Mouse (Mus musculus) heart, postnatal 4 days (tissue): ENCODE data around the gene Zfhx3. TPM values are rescaled to one million over a fixed set of nuclear protein-coding genes. Genes with fewer than 3 reads are reported as not detected.
A peak's percentile ranks its signal among the peaks of the same experiment; 100 is the strongest.

Source experiments
- DNase-seq: peaks from one replicate; pipeline ENCODE4 v3.0.0; 2021
- total RNA-seq, 2 experiments: library from RNA; stranded (reverse); gene quantifications; 2 replicates each; pipeline ENCODE4 v1.2.3; 2021

The Zfhx3 gene
- total RNA-seq, 2 experiments from 2014 or later: 9.7 to 11.5 TPM

GRCm38 (mm10) chr8:108813375-108813774, 870.9 kb downstream of the Zfhx3 start:
- no peak for DNase-seq

DNA sequence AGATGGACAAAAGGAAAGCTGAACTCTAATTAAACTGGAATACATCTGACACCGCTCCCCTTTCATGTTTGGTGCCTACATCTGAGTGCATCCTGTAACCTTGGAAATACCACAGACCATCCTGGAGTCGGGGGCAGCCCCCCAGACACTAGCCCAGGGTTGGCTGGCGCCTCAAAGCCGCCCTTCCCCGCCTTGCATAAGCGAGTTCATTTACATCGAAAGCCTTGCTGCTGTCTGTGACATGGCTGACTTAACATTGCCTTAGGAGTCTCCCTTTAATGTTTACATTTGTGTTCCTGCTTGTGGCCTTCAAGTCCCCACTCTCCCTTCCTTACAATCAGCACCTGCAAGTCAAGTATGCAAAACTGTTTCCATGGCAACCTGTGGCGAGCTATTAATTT, 876.8 kb downstream of the Zfhx3 start:
- no peak for DNase-seq

- DNase-seq: no peak
These were observed 877.4 kb downstream of the Zfhx3 start for GRCm38 (mm10) chr8:108819826-108820225.

GRCm38 (mm10) chr8:108820634-108821033, 878.2 kb downstream of the Zfhx3 start:
- DNase-seq: peak; percentile 42

GRCm38 (mm10) chr8:108822841-108823266, 880.4 kb downstream of the Zfhx3 start:
- DNase-seq: peak; percentile 21

- DNase-seq: peak; percentile 17
These were observed 881.6 kb downstream of the Zfhx3 start for GRCm38 (mm10) chr8:108824049-108824448.

DNA sequence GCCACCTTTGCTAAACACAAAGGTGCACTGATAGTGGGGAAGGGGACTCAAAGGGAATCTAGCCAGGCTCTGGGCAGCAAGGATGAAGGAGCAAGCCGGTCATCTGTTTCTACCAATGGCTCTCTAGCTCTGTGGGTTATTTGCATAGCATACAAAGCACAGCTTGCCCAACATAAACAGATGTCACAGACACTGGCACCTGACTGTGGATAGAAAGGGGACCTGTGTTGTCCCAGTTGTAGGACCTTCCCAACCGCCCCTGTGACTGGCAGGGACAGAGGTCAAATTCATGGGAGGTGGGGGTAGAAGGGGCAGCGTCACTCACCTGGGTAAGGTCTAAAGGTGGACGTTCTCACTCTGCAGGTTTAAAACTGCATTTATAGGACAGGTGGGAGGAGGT, 884.0 kb downstream of the Zfhx3 start:
- DNase-seq: no peak

- DNase-seq: no peak
These were observed 885.0 kb downstream of the Zfhx3 start for GRCm38 (mm10) chr8:108827428-108827827.

- peak; percentile 47 for DNase-seq
These were observed 886.9 kb downstream of the Zfhx3 start for GRCm38 (mm10) chr8:108829305-108829717.

GRCm38 (mm10) chr8:108835143-108835542, 892.7 kb downstream of the Zfhx3 start:
- DNase-seq: no peak

GRCm38 (mm10) chr8:108837788-108838187, 895.3 kb downstream of the Zfhx3 start:
- DNase-seq: no peak

GRCm38 (mm10) chr8:108838761-108839160, 896.3 kb downstream of the Zfhx3 start:
- no peak for DNase-seq

- DNase-seq: no peak
These were observed 899.9 kb downstream of the Zfhx3 start for GRCm38 (mm10) chr8:108842307-108842706.

GRCm38 (mm10) chr8:108846174-108846573, 903.7 kb downstream of the Zfhx3 start:
- DNase-seq: no peak

DNA sequence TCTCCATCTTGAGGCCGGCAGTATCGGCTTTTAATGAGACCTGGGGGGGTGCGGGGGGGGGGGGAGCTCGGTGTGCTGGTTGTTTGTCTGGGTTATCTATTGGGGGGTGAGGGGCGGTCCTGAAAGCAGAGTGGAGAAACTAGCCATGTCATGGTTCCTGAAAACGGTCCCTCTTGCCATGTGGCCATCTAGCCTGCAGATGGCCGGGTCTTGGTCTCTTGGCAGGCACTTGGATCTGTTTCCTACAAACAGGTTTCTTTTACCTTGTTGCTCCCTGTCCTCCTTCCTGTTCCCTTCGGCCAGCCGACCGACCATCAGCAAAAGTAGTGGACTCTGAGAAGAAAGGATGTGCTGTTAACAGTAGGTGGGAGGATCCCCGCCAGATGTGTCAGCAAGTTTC, 904.4 kb downstream of the Zfhx3 start:
- no peak for DNase-seq

GRCm38 (mm10) chr8:108847356-108847755, 904.9 kb downstream of the Zfhx3 start:
- DNase-seq: no peak

DNA sequence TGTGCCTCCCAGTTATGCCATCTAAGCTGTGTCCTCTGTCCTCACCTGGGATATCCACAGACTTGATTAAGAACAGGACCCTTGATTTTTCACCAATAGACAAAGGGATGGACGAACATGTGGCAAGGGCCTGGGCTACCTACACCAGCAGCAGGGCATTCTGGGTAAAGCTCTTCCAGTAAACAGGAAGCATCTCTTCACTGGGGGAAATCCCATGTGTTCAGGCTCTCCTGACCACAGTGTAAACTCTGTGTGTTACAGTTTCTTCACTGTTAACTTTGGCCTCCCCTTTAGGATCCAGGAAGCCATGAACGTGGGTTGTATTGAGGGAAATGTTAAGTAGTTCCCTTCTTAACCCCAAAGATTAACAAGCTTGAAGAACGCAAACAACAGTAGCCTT, 906.0 kb downstream of the Zfhx3 start:
- no peak for DNase-seq

GRCm38 (mm10) chr8:108853028-108853427, 910.6 kb downstream of the Zfhx3 start:
- no peak for DNase-seq

DNA sequence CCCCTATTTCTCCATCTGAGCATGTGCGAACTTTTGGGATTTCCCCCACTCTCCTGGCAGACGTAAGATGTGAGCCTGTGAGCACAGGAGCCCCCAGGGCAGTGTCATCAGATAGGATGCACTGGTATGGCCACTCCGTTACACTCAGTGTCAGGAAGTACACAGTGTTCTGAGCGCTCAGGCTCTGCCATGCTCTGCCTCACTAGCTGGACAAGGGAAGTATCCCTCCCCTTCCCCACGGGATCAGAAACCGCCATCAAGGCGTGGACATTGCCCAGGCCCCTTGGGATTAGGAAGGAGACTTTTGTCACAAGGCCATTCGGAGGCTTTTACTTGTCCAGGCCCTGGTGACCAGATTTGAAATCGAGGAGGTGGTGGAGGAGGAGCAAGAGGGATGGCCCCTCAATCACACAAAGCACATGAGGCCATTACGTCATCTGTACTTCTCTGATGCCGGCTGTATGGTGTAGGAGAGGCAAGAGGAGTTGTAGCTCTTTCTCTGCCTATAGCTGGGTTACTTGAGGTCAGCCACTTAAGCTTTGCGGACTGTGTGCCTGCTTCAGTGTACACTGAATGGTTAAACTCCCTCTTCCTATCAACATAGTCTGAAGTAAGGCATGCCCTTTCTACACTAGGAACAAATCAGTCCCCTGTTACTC, 912.1 kb downstream of the Zfhx3 start:
- DNase-seq: peak; percentile 20

DNA sequence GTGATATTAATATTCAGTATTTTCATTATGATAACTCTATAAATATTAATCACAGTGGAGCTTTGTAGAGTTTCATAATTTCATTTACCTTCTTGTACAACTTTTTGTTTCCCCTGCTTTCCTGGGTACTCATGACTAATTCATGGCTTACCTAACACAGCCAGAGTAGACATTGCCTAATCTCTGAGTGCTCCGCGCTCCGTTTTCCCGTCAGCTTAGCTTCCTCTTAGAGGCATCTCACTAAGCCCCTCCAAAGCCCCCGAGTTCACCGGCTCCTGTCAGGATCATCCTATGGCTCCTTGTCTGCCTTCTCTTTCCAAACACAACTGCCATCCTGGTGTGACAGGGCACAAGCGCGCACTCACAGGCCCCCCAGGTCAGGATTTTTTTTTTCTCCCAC, 916.6 kb downstream of the Zfhx3 start:
- DNase-seq: no peak

- DNase-seq: peak; percentile 55
These were observed 917.5 kb downstream of the Zfhx3 start for GRCm38 (mm10) chr8:108859983-108860382.

DNA sequence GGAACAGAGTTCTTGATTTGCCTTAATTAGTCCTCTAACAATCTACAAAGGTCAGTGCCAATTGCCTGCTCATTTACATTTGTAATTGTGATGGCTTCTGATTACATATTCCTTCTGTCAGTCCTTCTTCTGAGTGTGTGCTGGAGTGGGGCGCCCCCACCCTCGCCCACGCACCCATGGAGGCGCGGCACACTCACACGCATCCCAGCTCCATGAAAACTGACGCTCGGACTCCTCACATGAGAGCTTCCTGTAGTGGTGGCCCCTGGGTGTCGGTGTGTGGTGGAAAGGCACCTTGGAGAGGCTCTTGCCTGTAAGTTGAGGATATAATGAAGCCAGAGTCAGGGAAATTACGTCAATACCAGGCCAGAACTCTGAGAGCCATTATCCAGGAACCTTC, 921.0 kb downstream of the Zfhx3 start:
- no peak for DNase-seq

DNA sequence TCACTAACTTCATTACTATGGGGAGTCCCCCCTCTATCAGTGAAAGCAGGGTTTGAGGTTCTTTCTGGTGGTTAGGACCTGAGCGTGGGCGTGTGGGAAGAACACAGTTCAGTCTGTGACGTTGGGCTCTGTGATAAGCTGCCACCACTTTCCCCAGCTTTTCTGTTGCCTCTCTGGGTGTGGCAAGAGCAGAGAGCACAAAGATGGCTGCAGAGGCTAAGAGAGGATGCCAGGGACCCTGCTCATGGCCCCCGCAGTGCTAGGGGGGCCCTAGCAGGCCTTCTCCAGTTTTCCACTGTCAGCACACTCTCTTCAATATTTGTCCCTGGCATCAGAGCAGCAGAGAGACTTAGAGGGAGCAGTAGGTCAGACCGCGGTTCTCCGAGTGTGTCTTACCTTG, 924.0 kb downstream of the Zfhx3 start:
- no peak for DNase-seq

DNA sequence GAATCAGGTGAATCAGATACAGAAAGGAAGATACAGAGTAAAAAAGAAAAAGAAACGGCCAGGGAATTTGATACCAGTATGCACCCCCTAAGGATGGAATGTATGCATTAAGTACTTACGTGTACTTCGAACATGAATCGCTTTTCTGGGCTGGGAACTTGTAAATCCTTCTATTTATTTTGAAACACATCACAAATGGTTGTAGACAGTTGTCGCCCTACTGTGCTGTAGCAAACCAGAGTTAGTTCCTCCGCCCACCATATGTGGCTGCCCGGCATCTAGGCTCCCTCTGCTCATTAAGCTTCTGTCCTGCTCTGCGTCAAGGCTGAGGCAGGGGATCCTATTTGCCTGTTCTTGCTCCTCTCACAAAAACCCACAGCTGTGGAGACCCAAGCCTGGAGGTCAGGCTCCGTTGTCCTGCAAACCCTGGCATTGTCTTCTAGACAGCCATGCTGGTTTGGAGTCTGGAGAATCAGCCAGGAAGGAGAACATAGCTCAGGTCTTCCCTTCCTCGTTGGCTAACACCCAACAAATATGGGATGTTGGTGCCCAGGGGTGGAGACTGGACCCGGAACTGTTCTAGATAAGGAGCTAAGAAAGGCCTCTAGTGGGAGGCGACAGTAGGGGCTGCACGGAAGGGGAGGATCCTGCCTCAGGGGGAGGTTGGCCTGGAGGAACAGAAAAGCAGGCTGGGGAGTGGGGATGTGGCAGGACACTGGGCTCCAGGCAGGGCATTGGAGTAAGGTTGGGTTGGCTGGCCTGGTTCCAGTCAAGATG, 925.2 kb downstream of the Zfhx3 start:
- DNase-seq: peak; percentile 37
